Mouse (Mus musculus) layer of hippocampus, postnatal 10 days (tissue): ENCODE measurements around the gene Chga. TPM values are rescaled to one million over a fixed set of nuclear protein-coding genes. Genes with fewer than 3 reads are reported as not detected.

Experiments
- DNase-seq, 2 experiments: peaks; one replicate each; pipeline ENCODE4 v3.0.0; 2021; ENCODE audit warnings: low spot score in 2 of 2
- total RNA-seq, 2 experiments: library from RNA; stranded (reverse); gene quantifications; 2 replicates each; pipeline ENCODE4 v1.2.3; 2021

Chga gene
- total RNA-seq, 2 experiments from 2014 or later, result 150 to 152 TPM

DNA sequence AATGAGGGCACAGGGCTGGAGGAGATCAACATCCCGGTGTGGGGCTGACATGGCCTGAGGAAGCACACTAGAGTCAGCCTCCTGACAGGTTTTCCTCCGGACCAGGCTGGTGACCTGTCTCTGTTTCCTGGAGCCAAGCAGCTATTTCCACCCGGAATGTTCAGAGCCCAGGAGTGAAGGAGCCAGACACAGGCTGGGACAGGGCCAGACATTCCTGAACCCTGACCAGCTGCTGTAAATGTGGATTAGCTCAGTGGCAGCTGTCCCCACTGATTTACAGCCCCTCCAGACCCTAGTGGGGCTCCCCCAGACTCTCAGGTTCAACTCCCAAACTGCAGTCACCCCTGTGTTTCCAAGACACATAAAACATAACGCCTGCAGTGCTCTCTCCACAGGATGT is 42.7 kb downstream of the Chga start:
- DNase-seq, result no peak

DNA sequence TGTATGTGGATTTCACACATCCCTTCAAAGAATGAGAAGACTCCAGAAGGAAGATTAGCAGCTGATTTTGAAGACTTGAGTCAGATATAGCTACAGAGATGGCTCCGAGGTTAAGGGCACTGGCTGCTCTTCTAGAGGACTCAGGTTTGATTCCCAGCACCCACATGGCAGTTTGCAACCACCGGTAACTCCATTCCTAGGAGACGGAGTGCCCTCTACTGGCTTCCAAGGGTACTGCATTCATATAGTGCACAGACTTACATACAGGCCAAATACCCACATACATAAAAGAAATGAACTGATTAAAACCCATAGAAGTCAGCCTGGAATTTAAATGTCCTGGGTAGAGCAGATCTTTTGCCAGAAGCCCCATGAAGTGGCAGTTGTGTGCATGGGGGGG is 43.8 kb downstream of the Chga start:
- DNase-seq, result no peak

DNA sequence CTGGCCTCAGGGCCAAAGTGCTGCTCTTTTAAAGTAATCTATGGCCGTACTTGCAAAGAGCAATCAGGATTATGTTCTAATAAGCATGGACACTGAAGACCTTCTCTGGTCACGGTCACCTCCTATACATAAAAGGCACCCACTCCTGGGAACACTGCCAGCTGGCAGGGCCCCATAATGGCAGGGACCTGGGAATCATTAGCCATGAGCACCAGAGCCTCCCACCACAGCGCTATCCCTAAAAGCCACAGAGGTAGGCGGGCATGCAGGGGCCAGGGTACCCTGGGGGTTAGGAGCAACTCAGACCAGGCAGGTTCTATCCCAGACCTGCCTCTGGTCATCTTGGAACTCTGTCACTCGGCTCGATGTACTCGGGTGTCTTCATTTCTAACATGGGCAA is 45.0 kb downstream of the Chga start:
- DNase-seq, result no peak

DNA sequence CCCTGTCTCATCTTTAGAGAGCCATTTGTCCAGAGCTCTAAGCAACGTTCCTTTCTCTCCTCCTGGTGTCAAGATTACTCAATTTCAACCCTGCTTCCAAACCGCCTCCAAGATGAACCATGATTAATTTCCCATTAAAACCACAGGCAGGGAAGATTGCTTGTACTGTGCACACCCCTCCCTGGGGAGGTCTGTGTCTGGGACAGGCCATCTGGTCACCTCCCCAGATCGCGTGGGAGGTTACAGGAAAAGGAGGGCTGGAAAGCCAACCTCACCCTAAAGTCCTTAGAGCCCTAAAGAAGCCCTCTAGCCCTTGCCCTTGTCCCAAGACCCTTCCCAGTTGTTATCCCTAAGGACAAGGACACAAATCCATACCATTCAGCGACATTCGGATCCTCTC is 45.6 kb downstream of the Chga start:
- DNase-seq, result no peak

- no peak for DNase-seq
Measured at GRCm38 (mm10) chr12:102601847-102602246, 47.1 kb downstream of the Chga start.

DNA sequence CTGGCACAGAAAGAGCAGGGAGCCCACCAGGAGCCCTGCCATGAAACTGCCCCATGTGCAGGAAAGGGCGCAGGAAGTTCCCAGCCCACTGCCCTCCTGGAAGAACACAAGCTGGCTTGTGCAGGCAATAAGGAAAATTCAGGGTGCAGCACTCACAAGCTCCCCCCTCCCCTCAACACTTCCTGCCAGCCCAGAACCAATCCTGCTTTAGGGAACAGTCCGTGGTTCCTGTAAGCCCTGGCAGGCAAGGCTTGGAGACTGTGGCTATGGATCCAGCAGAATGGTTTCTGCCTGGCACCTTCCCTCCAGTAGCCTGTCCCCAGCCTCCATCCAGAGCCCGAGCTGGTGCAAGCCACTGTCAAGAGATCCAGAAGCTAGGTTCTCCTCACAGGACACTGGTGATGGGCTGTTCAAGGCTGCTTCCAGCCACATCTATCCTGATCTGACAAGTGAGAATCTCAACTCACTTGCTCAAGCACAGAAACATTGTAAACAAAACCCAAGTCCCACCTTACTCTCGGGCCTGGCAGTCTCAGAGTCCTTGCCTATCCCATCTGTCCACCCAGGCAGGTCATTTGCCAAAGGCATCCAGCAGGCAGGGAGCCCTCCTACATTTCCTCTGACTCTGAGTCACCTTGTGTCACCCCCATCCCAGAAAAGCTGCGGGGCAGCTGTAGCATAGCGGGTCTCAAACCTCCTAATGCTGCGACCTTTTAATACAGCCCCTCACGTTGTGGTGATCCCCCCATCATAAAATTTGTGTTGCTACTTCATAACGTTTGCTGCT is 47.7 kb downstream of the Chga start:
- DNase-seq, result no peak

DNA sequence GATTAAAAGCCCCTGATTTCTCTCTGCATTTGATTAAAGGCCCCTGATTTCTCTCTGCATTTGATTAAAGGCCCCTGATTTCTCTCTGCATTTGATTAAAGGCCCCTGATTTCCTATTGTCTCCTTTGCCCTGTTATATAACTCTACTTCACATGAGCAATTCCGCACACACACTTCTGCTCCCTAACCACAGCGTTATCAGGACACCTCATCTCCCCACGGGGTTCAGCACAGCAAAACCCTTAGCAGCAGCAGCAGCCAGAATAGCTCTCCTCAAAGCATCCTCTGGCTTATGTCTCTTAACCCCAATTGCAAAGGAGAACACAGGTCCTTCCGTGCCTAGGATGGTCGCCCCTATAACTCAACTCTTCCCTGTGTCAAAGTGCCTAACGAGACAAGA is 50.8 kb downstream of the Chga start:
- no peak for DNase-seq

- no peak for DNase-seq
Measured at GRCm38 (mm10) chr12:102607066-102607465, 52.3 kb downstream of the Chga start.

- DNase-seq, result no peak
Measured at GRCm38 (mm10) chr12:102607808-102608517, 53.2 kb downstream of the Chga start.

DNA sequence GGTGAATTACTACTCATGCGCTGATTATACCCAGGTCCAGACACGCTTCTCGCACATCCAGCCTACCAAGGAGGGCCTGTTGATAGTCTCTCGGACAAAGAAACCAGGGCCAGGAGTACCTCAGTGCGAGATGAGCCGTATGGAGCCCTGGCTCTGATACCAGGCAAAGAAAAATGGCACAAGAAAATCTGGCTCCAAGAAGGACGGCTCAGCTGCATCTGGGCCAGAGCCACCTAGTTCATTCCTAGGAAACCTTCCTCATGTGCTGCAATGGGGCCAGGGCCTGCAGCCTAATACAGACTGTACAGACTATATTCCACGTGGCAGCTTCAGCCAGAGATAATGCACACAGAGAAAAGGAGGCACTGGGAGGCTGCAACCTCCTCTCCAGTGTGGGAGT is 56.2 kb downstream of the Chga start:
- DNase-seq, result no peak

DNA sequence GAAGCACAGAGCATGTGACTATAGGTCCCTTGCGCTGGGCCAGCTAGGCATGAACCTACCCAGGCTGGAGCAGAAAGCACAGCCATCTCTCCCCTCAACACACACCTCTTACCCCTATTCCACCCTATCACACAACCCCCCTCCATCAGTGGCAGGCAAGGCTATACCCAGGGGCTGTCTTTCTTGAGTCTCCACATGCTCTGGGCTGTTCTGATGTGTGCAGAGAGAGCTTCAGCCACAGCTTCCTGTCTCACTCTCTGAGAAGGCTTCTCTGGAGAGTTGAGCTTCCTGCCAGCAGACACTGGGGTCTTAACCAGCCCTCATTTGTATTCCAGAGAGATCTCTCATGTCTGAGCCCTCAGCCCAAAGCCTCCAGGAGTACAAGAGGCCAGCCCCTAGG is 57.7 kb downstream of the Chga start:
- DNase-seq, result no peak

GRCm38 (mm10) chr12:102613411-102613810 is 58.6 kb downstream of the Chga start:
- DNase-seq, result no peak

Other genes starting within 250 kb of the Chga start
- gene Lgmn, start 115.2 kb upstream of the Chga start, total RNA-seq, result 100 to 1,000 TPM; 108 to 121 TPM
- 10 to 100 TPM; 22.5 to 25.1 TPM for gene Golga5, start 85.8 kb upstream of the Chga start, total RNA-seq
- gene Itpk1, start 150.0 kb downstream of the Chga start, total RNA-seq, result 10 to 100 TPM; 49.4 to 52.8 TPM
- 10 to 100 TPM; 30.8 to 30.9 TPM for gene Moap1, start 188.7 kb downstream of the Chga start, total RNA-seq
- gene Tmem251, start 188.8 kb downstream of the Chga start, total RNA-seq, result 1 to 10 TPM; 4.7 TPM
- gene Gm28051, start 202.8 kb downstream of the Chga start, total RNA-seq, result not detected
- gene Gon7, start 202.8 kb downstream of the Chga start, total RNA-seq, result 10 to 100 TPM; 12.4 to 12.6 TPM
- 10 to 100 TPM; 32.4 to 33.1 TPM for gene Ubr7, start 203.0 kb downstream of the Chga start, total RNA-seq
- 10 to 100 TPM; 17.8 to 18.0 TPM for gene Gm20604, start 203.7 kb downstream of the Chga start, total RNA-seq